In the genomic region with DNA sequence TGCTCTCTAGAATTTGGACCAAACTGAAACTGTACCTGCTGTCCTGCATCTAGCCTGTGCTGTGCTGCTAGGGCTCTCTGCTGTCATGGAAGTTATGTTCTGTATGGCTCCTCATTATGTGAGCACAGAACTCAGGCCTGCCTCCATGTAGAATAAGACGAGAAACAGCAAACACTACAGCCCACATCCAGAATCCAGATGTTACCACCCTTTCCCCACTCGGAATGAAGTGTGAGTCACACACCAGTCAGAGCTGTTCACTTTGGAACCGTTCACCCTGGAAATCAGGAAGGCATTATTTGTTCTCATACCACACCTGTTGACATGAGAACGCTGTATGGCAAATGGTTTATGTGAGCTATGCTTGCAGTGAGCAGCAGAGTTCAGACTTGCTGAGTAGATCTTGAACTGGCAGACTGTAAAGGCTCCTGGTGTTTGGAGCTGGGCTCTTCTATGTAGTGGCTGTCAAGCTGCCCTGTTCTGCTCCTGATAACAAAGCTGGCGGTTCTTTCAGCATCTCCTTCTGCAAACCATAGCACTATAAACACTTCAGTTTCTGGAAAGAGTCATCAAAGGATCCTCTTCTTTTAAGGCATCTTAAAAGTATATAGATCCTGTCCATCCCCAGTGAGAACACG, we compare ENCODE assay signal across 11 mouse cellular contexts. TPM values are rescaled to one million over a fixed set of nuclear protein-coding genes. Genes with fewer than 3 reads are reported as not detected.
DNase-seq lines count a peak whose midpoint lies in the region; ATAC-seq and TF ChIP-seq lines count a peak whose summit lies in the region.
"Had no signal": no experiment of that assay in that cellular context is flagged by ENCODE, and none has a peak within 500 bp of the region (broad histone marks: within the 10 kb centered on the region; RNA-seq: fewer than 3 reads in every experiment).

No protein-coding gene starts in this region.

- H3K9me3 ChIP-seq in liver, embryonic 11.5 days (ENCODE audit: control insufficient read depth, low read length): no peaks in the 10 kb centered on the region

- H3ac ChIP-seq in myocyte (ENCODE audit: control insufficient read depth, insufficient read length): no peak overlapping the region

- peaks cover 52% of the 10 kb centered on the region for H3K4me1 ChIP-seq in liver, embryonic 11.5 days (replicated peaks; ENCODE audit: control insufficient read depth, insufficient read depth, low read length)

- DNase-seq in adrenal gland, adult 2 months: peak; percentile 56
- no peak for DNase-seq in adrenal gland, postnatal 25 days
- no peak for DNase-seq in liver, embryonic 11.5 days (ENCODE audit: low spot score)
- DNase-seq in liver: no peak
- DNase-seq in large intestine, adult 2 months (ENCODE audit: low read depth, low spot score): peak; percentile 19
- no peak for DNase-seq in kidney, postnatal 25 days
- DNase-seq: cerebellum, adult 8-10 months; gastrocnemius, postnatal 25 days had no signal

- H3K27ac ChIP-seq in liver, embryonic 11.5 days (ENCODE audit: low read depth, low read length): no peak overlapping the region

- H3K9ac ChIP-seq in liver, embryonic 11.5 days (ENCODE audit: low read depth, low read length): no peak overlapping the region

- H3K27me3 ChIP-seq in liver, embryonic 11.5 days (replicated peaks; ENCODE audit: control insufficient read depth, insufficient read depth, low read length): no peaks in the 10 kb centered on the region
- no peaks in the 10 kb centered on the region for H3K27me3 ChIP-seq in myocyte (ENCODE audit: control insufficient read depth, insufficient read depth, insufficient read length)

- no peak for TF ChIP-seq POLR2A in myocyte (IDR thresholded peaks at IDR 0.05; ENCODE audit: insufficient read length, low read depth)

- 65% methylated on average over 6 of the region's 6 CpGs for WGBS in liver, embryonic 11.5 days
- 21% methylated on average over 6 of the region's 6 CpGs for WGBS in large intestine, adult 2 months

- no peaks in the 10 kb centered on the region for H3K36me3 ChIP-seq in liver, embryonic 11.5 days (ENCODE audit: control insufficient read depth, insufficient read depth, low read length)
- no peaks in the 10 kb centered on the region for H3K36me3 ChIP-seq in myocyte (ENCODE audit: control insufficient read depth, insufficient read depth)

- H3K4me3 ChIP-seq in liver, embryonic 11.5 days (ENCODE audit: low read depth, low read length): no peak overlapping the region
- no peak overlapping the region for H3K4me3 ChIP-seq in myocyte
- H3K4me3 ChIP-seq: erythroblast, embryonic 14.5 days had no signal

- ATAC-seq in liver, embryonic 11.5 days (replicated peaks; ENCODE audit: low FRiP score): peak; percentile 60; the same call in 1 of the 2 replicates
- ATAC-seq in inflammation-experienced regulatory T-cells, adult 6 months: no peak

- peaks cover 96% of the 10 kb centered on the region for H3K79me2 ChIP-seq in myocyte (ENCODE audit: control insufficient read depth, insufficient read depth)

- no peak overlapping the region; the same call in 1 of the 2 replicates for H3K4me2 ChIP-seq in liver, embryonic 11.5 days
- peak overlapping the region; percentile 33 for H3K4me2 ChIP-seq in myocyte (ENCODE audit: low read depth)

TF ChIP-seq in myocyte, 11 proteins besides CTCF, POLR2A, EP300 and RAD21:
- TF ChIP-seq TCF12 (IDR thresholded peaks at IDR 0.05; ENCODE audit: insufficient read depth, poor library complexity, severe bottlenecking): no peak
- TF ChIP-seq SRF (IDR thresholded peaks at IDR 0.05; ENCODE audit: control insufficient read depth, insufficient read length, low read depth): no peak
- no peak for TF ChIP-seq REST (IDR thresholded peaks at IDR 0.05; ENCODE audit: insufficient read depth, insufficient read length)
- no peak for TF ChIP-seq TCF3 (IDR thresholded peaks at IDR 0.05; ENCODE audit: insufficient read length, low read depth)
- no peak for TF ChIP-seq E2F4 (IDR thresholded peaks at IDR 0.05; ENCODE audit: insufficient read depth)
- no peak for TF ChIP-seq POLR2AphosphoS2 (IDR thresholded peaks at IDR 0.05; ENCODE audit: insufficient read length, low read depth)
- no peak for TF ChIP-seq USF1 (IDR thresholded peaks at IDR 0.05; ENCODE audit: low read depth)
- no peak for TF ChIP-seq MYOG (IDR thresholded peaks at IDR 0.05; ENCODE audit: control insufficient read depth in 1 of 3, insufficient read depth in 1 of 3, insufficient read length in 2 of 3, low read depth in 2 of 3)
- no peak for TF ChIP-seq MYOD1 (IDR thresholded peaks at IDR 0.05; ENCODE audit: control insufficient read depth in 1 of 3, insufficient read length in 2 of 3, low read depth in 2 of 3)
- no peak for TF ChIP-seq MAX (IDR thresholded peaks at IDR 0.05; ENCODE audit: low read depth)
- no peak for TF ChIP-seq CEBPB (IDR thresholded peaks at IDR 0.05; ENCODE audit: insufficient read depth, poor library complexity, severe bottlenecking)

RNA-seq across cellular contexts. Expression of a gene that starts 53.3 kb away (rescaled TPM):
- total RNA-seq in adrenal gland, adult 2 months (2021): 10 to 100 TPM; 13.1 to 14.6 TPM
- polyA plus RNA-seq in adrenal gland, adult 2 months (2012; rRNA removed): 6.2 and 6.8 TPM in 2 replicates
- total RNA-seq in adrenal gland, postnatal 25 days (2021): 14.7 and 17.9 TPM in 2 replicates
- 13.2 and 14.7 TPM in 2 replicates for polyA plus RNA-seq in liver, embryonic 11.5 days (2014; fragmentation: Nextera tagmentation; extraction: Ambion mirVana)
- polyA plus RNA-seq in large intestine, adult 2 months (2012; rRNA removed): 3.3 and 5.1 TPM in 2 replicates
- polyA plus RNA-seq in myocyte (2012; fragmentation: generic; extraction: Trizol): 4.1 TPM
- 10 to 100 TPM in 2 of 3 experiments, 1 to 10 TPM in 1; 9.6 to 12.8 (median 11.9) TPM for polyA plus RNA-seq in inflammation-experienced regulatory T-cells, adult 6 months (2017; shearing (Covaris generic))

RNA-seq across cellular contexts. Expression of a gene that starts 56.5 kb away (rescaled TPM):
- total RNA-seq in adrenal gland, adult 2 months (2021): 100 to 1,000 TPM; 119 to 164 TPM
- 61.7 and 78.7 TPM in 2 replicates for polyA plus RNA-seq in adrenal gland, adult 2 months (2012; rRNA removed)
- total RNA-seq in adrenal gland, postnatal 25 days (2021): 156 and 193 TPM in 2 replicates
- polyA plus RNA-seq in liver, embryonic 11.5 days (2014; fragmentation: Nextera tagmentation; extraction: Ambion mirVana): 62.8 and 64.5 TPM in 2 replicates
- 10.3 and 13.5 TPM in 2 replicates for polyA plus RNA-seq in large intestine, adult 2 months (2012; rRNA removed)
- polyA plus RNA-seq in myocyte (2012; fragmentation: generic; extraction: Trizol): 18.5 TPM
- 10 to 100 TPM; 11.4 to 41.0 (median 34.9) TPM for polyA plus RNA-seq in inflammation-experienced regulatory T-cells, adult 6 months (2017; shearing (Covaris generic))

Comparison
In these comparisons a context has a peak if more than half of its experiments do, and no peak if none do; other contexts are left out.
1. DNase-seq: peak in adrenal gland, adult 2 months (single experiment) and large intestine, adult 2 months (single experiment); none in adrenal gland, postnatal 25 days (single experiment), liver, embryonic 11.5 days (single experiment), liver (single experiment) and kidney, postnatal 25 days (0 of 2).